Mouse (Mus musculus) kidney, postnatal 36 days (tissue): ENCODE results near the gene Gm44511.
"Not testable (repeated sequence)": the region's sequence is repeated elsewhere in the genome, so short reads cannot be mapped to it uniquely, and the experiment has no call there.

Source experiments
- DNase-seq, 2 experiments: peaks; one replicate each; pipeline ENCODE4 v3.0.0; 2021 to 2022; ENCODE audit warnings: mixed read lengths in 2 of 2

The Gm44511 gene

GRCm38 (mm10) chr6:128798772-128799143, 27.4 kb downstream of the Gm44511 start:
- DNase-seq: peak; percentile 68 to 76

GRCm38 (mm10) chr6:128797936-128798771, 28.0 kb downstream of the Gm44511 start:
- DNase-seq: peak; percentile 5 to 7

- no peak for DNase-seq
Measured at GRCm38 (mm10) chr6:128797185-128797905, 28.8 kb downstream of the Gm44511 start.

GRCm38 (mm10) chr6:128796321-128796955, 29.7 kb downstream of the Gm44511 start:
- no peak for DNase-seq

GRCm38 (mm10) chr6:128793734-128794133, 32.4 kb downstream of the Gm44511 start:
- DNase-seq: no peak

GRCm38 (mm10) chr6:128790491-128790994, 35.6 kb downstream of the Gm44511 start:
- DNase-seq: not testable (repeated sequence)

GRCm38 (mm10) chr6:128789115-128789514, 37.0 kb downstream of the Gm44511 start, which contains the start of gene Klrb1c:
Gene Klrb1c, minus strand, starts transcription at chr6:128789215.
- no peak for DNase-seq

GRCm38 (mm10) chr6:128788517-128788916, 37.6 kb downstream of the Gm44511 start:
- DNase-seq: no peak

GRCm38 (mm10) chr6:128786396-128786795, 39.7 kb downstream of the Gm44511 start:
- not testable (repeated sequence) for DNase-seq

- DNase-seq: no peak
Measured at GRCm38 (mm10) chr6:128769481-128770253, 56.4 kb downstream of the Gm44511 start.

GRCm38 (mm10) chr6:128768047-128768446, 58.1 kb downstream of the Gm44511 start:
- DNase-seq: no peak

GRCm38 (mm10) chr6:128766486-128767254, 59.4 kb downstream of the Gm44511 start:
- DNase-seq: peak; percentile 53 to 75

- no peak for DNase-seq
Measured at GRCm38 (mm10) chr6:128765211-128765610, 60.9 kb downstream of the Gm44511 start.

GRCm38 (mm10) chr6:128764598-128764997, 61.5 kb downstream of the Gm44511 start:
- no peak for DNase-seq

GRCm38 (mm10) chr6:128763736-128764523, 62.2 kb downstream of the Gm44511 start:
- peak; percentile 93 to 99 for DNase-seq

- not testable (repeated sequence) for DNase-seq
Measured at GRCm38 (mm10) chr6:128762892-128763670, 63.0 kb downstream of the Gm44511 start.

- no peak for DNase-seq
Measured at GRCm38 (mm10) chr6:128761144-128761540, 65.0 kb downstream of the Gm44511 start.

- DNase-seq: peak; percentile 85 to 86
Measured at GRCm38 (mm10) chr6:128760416-128761143, 65.5 kb downstream of the Gm44511 start.

GRCm38 (mm10) chr6:128760016-128760415, 66.1 kb downstream of the Gm44511 start:
- peak; percentile 90 to 92 for DNase-seq
